Mouse (Mus musculus) bone marrow, adult 2 months (tissue): ENCODE results near the gene Dapp1. TPM values are rescaled to one million over a fixed set of nuclear protein-coding genes. Genes with fewer than 3 reads are reported as not detected.
A peak's percentile ranks its signal among the peaks of the same experiment; 100 is the strongest.

ENCODE experiments used
- H3K27ac ChIP-seq: fragments of 200-500 bp; 2 replicates; pipeline ENCODE4 v1.5.1; 2012; ENCODE audit warnings: low read depth, mild to moderate bottlenecking, control low read depth, inconsistent platforms, low read length; ENCODE audit not compliant: control insufficient read depth, poor library complexity, insufficient read depth
- H3K4me1 ChIP-seq: fragments of 200-500 bp; 2 replicates; pipeline ENCODE4 v1.6.1; 2011; ENCODE audit warnings: low read length; ENCODE audit not compliant: control insufficient read depth, insufficient read depth
- H3K4me3 ChIP-seq: fragments of 200-500 bp; replicated peaks from 2 replicates; pipeline ENCODE3; 2011; ENCODE audit warnings: mild to moderate bottlenecking, low read depth, low read length, control low read depth; ENCODE audit not compliant: control insufficient read depth
- CTCF ChIP-seq: fragments of 200-500 bp; IDR thresholded peaks from 2 replicates; pipeline ENCODE4 v1.5.1; 2011; ENCODE audit warnings: low read length, control low read depth; ENCODE audit not compliant: control insufficient read depth, insufficient read depth
- POLR2A ChIP-seq: fragments of 200-500 bp; IDR thresholded peaks from 2 replicates; pipeline ENCODE4 v1.6.1; 2011; ENCODE audit warnings: low read depth, mild to moderate bottlenecking, control low read depth, low read length, borderline replicate concordance; ENCODE audit not compliant: control insufficient read depth
- WGBS: fragments of 180-500 bp; shearing (Covaris S2); methylation state at CpG from one replicate; pipeline ENCODE4 v1.1.7; 2018; 5-methylcytosine and 5-hydroxymethylcytosine counted together
- polyA plus RNA-seq: library from polyadenylated mRNA; stranded (reverse); fragments of >200 nt; gene quantifications from 2 replicates; pipeline ENCODE4 v1.2.4, GENCODE M21; 2011; ENCODE audit warnings: low replicate concordance; ENCODE audit not compliant: missing spikeins, insufficient read depth, insufficient read length

Dapp1 gene
- polyA plus RNA-seq, 1 experiment, result 64.2 TPM

DNA sequence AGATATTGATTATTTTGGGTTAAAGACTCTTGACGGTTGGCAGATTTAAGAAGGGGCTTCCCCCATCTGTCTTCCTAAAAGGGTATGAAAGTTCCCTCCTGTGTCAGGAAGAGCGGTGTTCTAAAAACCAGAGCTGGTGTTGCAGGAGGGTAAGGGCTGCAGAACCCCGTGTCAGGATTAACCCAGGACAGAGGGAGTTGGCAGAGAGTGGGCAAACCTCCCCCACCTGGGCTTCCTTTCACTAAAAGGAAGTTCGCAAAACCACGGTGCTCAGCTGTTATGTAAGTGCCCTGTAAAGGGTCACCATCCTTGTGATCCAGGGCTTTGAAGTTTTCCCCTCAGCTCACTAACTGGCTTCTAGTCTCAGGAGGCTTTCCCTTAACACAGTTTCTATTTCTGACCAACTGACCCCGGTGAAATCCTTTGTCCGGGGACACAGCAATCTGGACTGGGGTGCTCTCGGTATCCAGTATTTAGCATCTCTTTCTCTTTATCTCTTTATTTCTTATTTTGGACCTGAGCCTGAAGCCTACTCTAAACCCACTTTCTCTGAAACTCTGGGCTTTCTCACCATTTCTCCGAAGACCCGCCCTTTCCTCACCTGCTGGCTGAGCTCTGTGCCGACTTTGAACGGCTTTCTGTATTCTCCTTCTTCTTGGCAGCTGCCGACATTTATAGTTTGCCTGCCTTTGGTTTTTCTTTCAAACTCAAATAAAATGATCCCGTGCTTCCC is 17.3 kb upstream of the Dapp1 start:
- Histone ChIP-seq H3K27ac (no peak overlapping the region), H3K4me3 (no peak overlapping the region), H3K4me1 (no peaks in the 10 kb centered on the region; the same call in 1 of the 2 replicates)
- no peak for TF ChIP-seq POLR2A
- no peak for TF ChIP-seq CTCF
- 5% methylated on average over 14 of the region's 14 CpGs for WGBS

DNA sequence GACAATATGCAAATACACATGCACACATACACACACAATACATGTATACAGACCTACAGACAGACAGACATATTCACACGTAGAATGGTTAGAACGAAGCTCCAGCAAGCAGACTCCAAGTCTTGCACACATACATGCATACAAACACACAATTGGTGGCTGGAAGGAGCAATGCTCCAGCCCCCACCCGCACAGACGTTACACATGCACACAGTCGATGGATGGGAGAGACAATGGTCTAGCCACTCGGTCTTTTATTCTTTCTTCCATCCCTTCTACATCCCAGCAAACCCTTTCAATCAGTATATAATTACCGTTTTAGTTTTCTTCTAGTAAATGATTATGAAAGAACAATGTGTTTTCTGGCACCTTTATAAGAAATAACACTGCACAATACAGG is 14.1 kb upstream of the Dapp1 start:
- no peaks in the 10 kb centered on the region; the same call in 1 of the 2 replicates for H3K4me1 ChIP-seq
- 84% methylated on average over 7 of the region's 7 CpGs for WGBS
- no peak overlapping the region for H3K4me3 ChIP-seq
- TF ChIP-seq POLR2A (no peak), CTCF (no peak)
- H3K27ac ChIP-seq, result no peak overlapping the region

GRCm38 (mm10) chr3:137994196-137994595 is 12.9 kb upstream of the Dapp1 start:
- TF ChIP-seq POLR2A (no peak), CTCF (no peak)
- H3K4me1 ChIP-seq, result no peaks in the 10 kb centered on the region; the same call in 1 of the 2 replicates
- H3K27ac ChIP-seq, result no peak overlapping the region
- no peak overlapping the region for H3K4me3 ChIP-seq
- WGBS, result 83% methylated on average over 2 of the region's 2 CpGs

DNA sequence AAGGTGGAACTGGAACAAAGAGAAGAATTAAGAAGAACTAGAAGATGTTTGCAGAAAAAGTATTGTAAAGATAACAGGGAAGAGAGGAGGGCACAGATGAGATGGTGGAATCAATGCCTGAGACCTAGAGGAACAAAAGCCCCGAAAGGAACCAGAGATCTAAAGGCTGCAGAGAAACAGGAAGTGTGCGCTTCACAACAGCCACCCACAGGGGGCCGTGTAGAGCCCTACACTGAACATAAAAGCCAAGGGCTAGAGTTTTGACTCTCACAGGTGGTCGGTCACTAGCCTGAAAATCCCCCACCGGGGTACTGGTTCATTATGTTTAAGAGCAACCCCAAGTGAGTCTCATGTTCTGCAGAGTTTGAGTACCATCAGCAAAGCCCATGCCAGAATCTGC is 11.0 kb upstream of the Dapp1 start:
- Histone ChIP-seq H3K4me3 (no peak overlapping the region), H3K27ac (no peak overlapping the region), H3K4me1 (no peaks in the 10 kb centered on the region)
- TF ChIP-seq CTCF (peak; percentile 38; the same call in 1 of the 2 replicates), POLR2A (no peak)
- 25% methylated on average over 5 of the region's 5 CpGs for WGBS

DNA sequence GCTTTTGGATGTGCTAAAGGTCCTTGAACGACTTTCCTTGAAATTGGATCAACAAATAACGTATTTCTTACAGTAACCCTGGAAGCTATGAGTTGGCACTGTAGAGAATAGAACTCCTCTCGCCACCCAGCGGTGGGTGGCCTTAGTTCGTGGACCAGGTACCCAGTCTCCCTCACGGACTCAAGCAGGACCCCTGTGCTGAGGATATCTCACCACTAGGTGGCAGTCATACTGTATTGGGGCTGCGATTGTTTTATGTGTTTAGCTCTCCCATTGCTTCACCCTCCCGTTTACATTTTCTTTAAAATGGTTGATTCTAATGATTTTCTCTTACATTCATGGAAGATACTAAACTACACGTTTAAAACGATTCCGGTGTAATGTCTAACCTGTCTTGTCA is 9.8 kb upstream of the Dapp1 start:
- Histone ChIP-seq H3K4me3 (no peak overlapping the region), H3K27ac (no peak overlapping the region), H3K4me1 (no peaks in the 10 kb centered on the region)
- TF ChIP-seq POLR2A (no peak), CTCF (peak; percentile 96)
- 6% methylated on average over 11 of the region's 11 CpGs for WGBS

DNA sequence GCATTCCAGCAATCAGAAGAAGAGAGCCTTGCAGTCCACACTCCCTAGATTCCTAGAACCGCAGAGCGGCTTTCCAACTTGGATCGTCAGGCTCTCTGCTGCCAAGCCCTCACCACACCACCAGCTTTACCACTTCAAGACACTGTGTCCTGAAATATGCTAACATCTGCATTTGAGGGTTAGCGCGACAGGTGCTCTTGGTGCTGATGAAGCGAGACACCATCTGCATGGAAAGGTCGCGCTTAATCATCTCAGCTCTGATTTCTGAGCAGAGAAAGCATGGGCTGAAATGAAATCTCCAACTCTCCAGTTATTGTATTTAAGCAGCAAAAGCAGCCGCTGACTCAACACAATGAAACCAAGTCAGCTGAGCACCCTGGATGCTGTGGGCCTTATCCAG is 8.1 kb upstream of the Dapp1 start:
- H3K4me1 ChIP-seq, result no peaks in the 10 kb centered on the region
- WGBS, result 94% methylated on average over 9 of the region's 9 CpGs
- no peak for TF ChIP-seq CTCF
- TF ChIP-seq POLR2A, result no peak
- H3K27ac ChIP-seq, result no peak overlapping the region
- H3K4me3 ChIP-seq, result no peak overlapping the region

DNA sequence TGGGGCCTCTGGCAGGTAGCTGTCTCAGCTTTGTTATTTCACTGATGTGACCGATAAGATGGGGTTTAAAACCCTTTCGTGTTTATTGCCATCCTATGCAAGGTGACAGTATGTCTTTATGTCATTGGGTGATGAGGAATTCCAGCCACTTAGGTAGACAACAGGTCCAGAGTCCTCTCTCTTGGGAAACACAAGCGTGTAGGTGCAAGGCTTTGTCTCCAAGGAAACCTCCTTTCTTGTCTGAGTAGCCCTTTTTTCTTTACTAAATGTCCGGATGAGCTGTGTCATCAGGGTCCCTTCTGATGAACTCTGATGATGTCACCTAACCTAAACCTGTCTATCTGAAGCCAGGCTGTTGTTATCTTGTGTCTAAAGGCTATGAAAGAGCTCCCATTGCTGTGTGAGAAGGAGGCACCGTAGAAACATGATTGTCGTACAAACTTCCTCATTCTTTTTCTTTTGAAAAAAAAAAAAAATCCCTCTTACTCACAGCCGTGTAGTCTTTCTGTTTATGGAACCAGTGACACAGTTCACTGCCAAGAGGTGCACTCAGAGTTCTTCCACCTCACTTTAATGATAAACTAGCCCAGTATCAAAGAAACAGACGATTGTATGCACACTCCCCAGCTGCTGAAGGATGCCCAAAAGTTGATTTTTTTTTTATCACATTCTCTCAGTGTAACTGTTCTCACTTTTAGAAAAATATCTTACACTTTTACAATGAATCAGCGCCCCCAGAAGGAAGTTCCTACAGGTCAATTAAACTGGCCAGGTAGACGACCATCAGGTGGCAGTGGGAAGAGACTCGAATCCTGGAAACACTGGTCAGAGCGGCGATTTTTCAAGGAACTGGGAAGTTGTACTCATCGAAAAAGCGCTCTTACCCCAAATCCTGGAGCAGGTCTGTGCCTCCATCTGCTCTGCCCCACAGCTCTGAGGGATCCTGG is 637 bp downstream of the Dapp1 start:
- Histone ChIP-seq H3K4me3 (peak overlapping the region; percentile 86), H3K27ac (peak overlapping the region; percentile 89), H3K4me1 (peaks cover 4% of the 10 kb centered on the region; the same call in 1 of the 2 replicates)
- TF ChIP-seq CTCF, result no peak
- TF ChIP-seq POLR2A, result no peak
- WGBS, result under 1% methylated on average over 15 of the region's 15 CpGs

- Histone ChIP-seq H3K4me1 (peaks cover 10% of the 10 kb centered on the region), H3K27ac (no peak overlapping the region), H3K4me3 (no peak overlapping the region)
- WGBS, result 35% methylated on average over 5 of the region's 5 CpGs
- TF ChIP-seq POLR2A (no peak), CTCF (no peak)
These were observed 3.1 kb downstream of the Dapp1 start for GRCm38 (mm10) chr3:137978233-137978632.
